Mouse (Mus musculus): ENCODE data around the gene Pm20d1.

- TF ChIP-seq ZC3H11A (IDR thresholded peaks at IDR 0.05; ENCODE audit: low read depth, low read length), result no peak
- no peak for TF ChIP-seq UBTF (IDR thresholded peaks at IDR 0.05; ENCODE audit: low read depth, low read length)
- no peak for TF ChIP-seq CTCF (conservative IDR thresholded peaks at IDR 0.05 in 1 of 2, IDR thresholded peaks at IDR 0.05 in 1 of 2; ENCODE audit: low read depth in 2 of 2, low read length in 2 of 2)
- no peak for TF ChIP-seq RCOR1 (conservative IDR thresholded peaks at IDR 0.05; ENCODE audit: low read depth, low read length)
- no peak for TF ChIP-seq E2F4 (IDR thresholded peaks at IDR 0.05; ENCODE audit: insufficient replicate concordance, low read depth, low read length)
These were observed 16.6 kb downstream of the Pm20d1 start for GRCm38 (mm10) chr1:131813731-131814130.
